Mouse (Mus musculus) heart, embryonic 11.5 days (tissue): ENCODE measurements around the gene Ppp1ca. TPM values are rescaled to one million over a fixed set of nuclear protein-coding genes. Genes with fewer than 3 reads are reported as not detected.
A peak's percentile ranks its signal among the peaks of the same experiment; 100 is the strongest.

Experiments used
- ATAC-seq: fragments of 200-750 bp; cut with Nextera tagmentation; replicated peaks from 2 replicates; pipeline ENCODE4 v1.8.0; 2017; ENCODE audit warnings: moderate library complexity; ENCODE audit not compliant: insufficient number of reproducible peaks, low FRiP score, low TSS enrichment
- H3K27ac ChIP-seq: fragments of 300-500 bp; sonication (generic); 2 replicates; pipeline ENCODE4 v1.5.1; 2014; ENCODE audit warnings: mild to moderate bottlenecking, low read depth, low read length
- H3K27me3 ChIP-seq: fragments of 300-500 bp; sonication (generic); 2 replicates; pipeline ENCODE4 v1.6.1; 2014; ENCODE audit warnings: mild to moderate bottlenecking, low read length, mixed read lengths; ENCODE audit not compliant: control insufficient read depth, insufficient read depth
- H3K36me3 ChIP-seq: fragments of 300-500 bp; sonication (generic); 2 replicates; pipeline ENCODE4 v1.6.1; 2014; ENCODE audit warnings: mild to moderate bottlenecking, low read length, moderate library complexity, mixed read lengths; ENCODE audit not compliant: control insufficient read depth, insufficient read depth
- H3K4me1 ChIP-seq: fragments of 300-500 bp; sonication (generic); 2 replicates; pipeline ENCODE4 v1.6.1; 2014; ENCODE audit warnings: low read length; ENCODE audit not compliant: control insufficient read depth, insufficient read depth
- H3K4me2 ChIP-seq: fragments of 300-500 bp; sonication (generic); 2 replicates; pipeline ENCODE4 v1.6.1; 2014; ENCODE audit warnings: mild to moderate bottlenecking, moderate library complexity
- H3K4me3 ChIP-seq: fragments of 300-500 bp; sonication (generic); 2 replicates; pipeline ENCODE4 v1.5.1; 2014; ENCODE audit warnings: low read depth, low read length
- H3K9ac ChIP-seq: fragments of 300-500 bp; sonication (generic); 2 replicates; pipeline ENCODE4 v1.6.1; 2014; ENCODE audit warnings: mild to moderate bottlenecking, low read depth, low read length, moderate library complexity
- H3K9me3 ChIP-seq: fragments of 300-500 bp; sonication (generic); replicated peaks from 2 replicates; pipeline ENCODE4 v1.6.1; 2016; ENCODE audit warnings: low read length; ENCODE audit not compliant: control insufficient read depth
- WGBS: fragments of 180-500 bp; shearing (Covaris S2); extraction: QIAGEN DNeasy Blood & Tissue Kit; methylation state at CpG from one replicate; pipeline ENCODE4 v1.1.7; 2014; ENCODE audit not compliant: insufficient replicate concordance; 5-methylcytosine and 5-hydroxymethylcytosine counted together
- polyA plus RNA-seq: library from polyadenylated mRNA; unstranded; fragments of >200 nt; fragmentation: Nextera tagmentation; extraction: Ambion mirVana; gene quantifications from 2 replicates; pipeline ENCODE4 v1.2.1, GENCODE M21; 2014

The Ppp1ca gene
- polyA plus RNA-seq, 1 experiment from 2014 or later: 749 TPM

DNA sequence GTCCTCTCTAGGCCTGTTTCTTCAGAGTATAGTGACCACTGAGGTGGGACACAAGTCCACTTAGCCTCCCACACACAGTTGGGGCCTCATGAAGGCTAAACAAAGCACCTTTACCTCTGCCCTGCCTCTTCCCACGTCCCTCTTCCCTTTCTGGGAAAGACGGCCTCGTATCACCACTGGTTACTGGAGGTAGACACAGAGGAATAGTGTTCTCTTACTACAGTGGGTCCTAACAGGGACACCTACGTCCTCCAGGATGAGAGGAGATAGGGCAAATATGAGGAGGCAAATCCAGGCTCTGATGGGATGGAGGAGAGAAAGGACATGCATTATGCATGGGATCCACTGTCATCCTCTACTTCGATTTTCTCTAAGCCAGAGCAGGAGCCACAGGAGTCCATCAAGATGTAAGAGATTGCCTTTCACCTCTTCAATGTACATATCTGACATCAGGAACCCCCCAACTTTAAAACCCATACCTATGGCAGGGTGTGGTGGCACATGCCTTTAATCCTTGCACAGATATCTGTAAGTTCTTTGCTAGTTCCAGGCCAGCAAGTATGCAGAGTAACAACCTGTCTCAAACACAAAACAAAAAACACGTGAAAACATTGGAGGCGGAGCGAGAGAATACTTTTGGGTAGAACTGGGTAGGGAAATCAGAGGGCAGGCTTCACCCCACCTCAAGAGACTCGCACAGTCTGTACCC is 43.9 kb upstream of the Ppp1ca start:
- ATAC-seq: no peak

GRCm38 (mm10) chr19:4148491-4148806 is 43.4 kb upstream of the Ppp1ca start, which contains the start of gene Coro1b:
Coro1b (plus strand) TSS chr19:4148619.
- Histone ChIP-seq H3K27me3 (no peaks in the 10 kb centered on the region), H3K4me1 (peaks cover 7% of the 10 kb centered on the region), H3K36me3 (peaks cover 14% of the 10 kb centered on the region; the same call in 1 of the 2 replicates), H3K27ac (peak within 1 kb of the TSS; percentile 70), H3K4me3 (peak within 1 kb of the TSS; percentile 97), H3K9me3 (no peaks in the 10 kb centered on the region; the same call in 1 of the 2 replicates), H3K4me2 (peak within 1 kb of the TSS; percentile 91), H3K9ac (peak within 1 kb of the TSS; percentile 94)
- peak; percentile 90 for ATAC-seq
- 0% methylated on average over 33 of the region's 33 CpGs for WGBS

More for the DNA sequence above, 43.9 kb upstream of the Ppp1ca start:
- H3K9me3 ChIP-seq: no peaks in the 10 kb centered on the region; the same call in 1 of the 2 replicates
- peaks cover 12% of the 10 kb centered on the region; the same call in 1 of the 2 replicates for H3K36me3 ChIP-seq
- H3K9ac ChIP-seq: peak overlapping the region; percentile 94
- 36% methylated on average over 9 of the region's 9 CpGs for WGBS
- peak overlapping the region; percentile 97 for H3K4me3 ChIP-seq
- peaks cover 7% of the 10 kb centered on the region for H3K4me1 ChIP-seq
- H3K4me2 ChIP-seq: peak overlapping the region; percentile 91
- no peaks in the 10 kb centered on the region for H3K27me3 ChIP-seq
- no peak overlapping the region for H3K27ac ChIP-seq

DNA sequence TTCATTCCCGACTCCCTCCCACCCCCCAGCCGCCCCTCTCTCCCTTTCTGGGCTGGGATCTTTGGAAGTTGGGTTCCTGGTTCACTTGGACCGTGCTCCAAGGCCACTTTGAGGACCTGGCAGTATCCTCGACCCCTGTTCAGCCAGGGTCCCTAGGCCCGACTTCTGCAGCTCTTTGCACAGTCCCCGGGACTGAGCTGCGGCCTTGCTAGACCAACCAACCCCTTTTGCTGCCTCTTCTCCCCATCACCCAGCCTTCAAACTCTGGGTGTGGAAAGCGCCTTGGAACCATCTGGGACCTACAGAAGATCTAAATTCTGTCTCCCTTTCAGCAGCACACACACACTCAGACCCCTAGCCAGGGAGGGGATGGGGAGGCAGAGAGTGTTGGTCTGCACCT is 43.0 kb upstream of the Ppp1ca start:
- H3K27me3 ChIP-seq: no peaks in the 10 kb centered on the region
- peaks cover 15% of the 10 kb centered on the region; the same call in 1 of the 2 replicates for H3K36me3 ChIP-seq
- ATAC-seq: no peak
- WGBS: 3% methylated on average over 8 of the region's 8 CpGs
- H3K27ac ChIP-seq: peak overlapping the region; percentile 70
- H3K4me1 ChIP-seq: peaks cover 7% of the 10 kb centered on the region
- H3K9me3 ChIP-seq: no peaks in the 10 kb centered on the region; the same call in 1 of the 2 replicates
- H3K9ac ChIP-seq: peak overlapping the region; percentile 94
- peak overlapping the region; percentile 91 for H3K4me2 ChIP-seq
- H3K4me3 ChIP-seq: peak overlapping the region; percentile 97

- H3K36me3 ChIP-seq: peaks cover 15% of the 10 kb centered on the region; the same call in 1 of the 2 replicates
- H3K4me2 ChIP-seq: peak overlapping the region; percentile 91
- no peaks in the 10 kb centered on the region; the same call in 1 of the 2 replicates for H3K9me3 ChIP-seq
- WGBS: 82% methylated on average over 11 of the region's 11 CpGs
- peak overlapping the region; percentile 97 for H3K4me3 ChIP-seq
- no peaks in the 10 kb centered on the region for H3K27me3 ChIP-seq
- ATAC-seq: no peak
- H3K9ac ChIP-seq: peak overlapping the region; percentile 94
- H3K4me1 ChIP-seq: peaks cover 7% of the 10 kb centered on the region
- no peak overlapping the region for H3K27ac ChIP-seq
These were observed 42.6 kb upstream of the Ppp1ca start for GRCm38 (mm10) chr19:4149283-4149682.

GRCm38 (mm10) chr19:4149764-4150461 is 42.0 kb upstream of the Ppp1ca start:
- H3K9me3 ChIP-seq: no peaks in the 10 kb centered on the region; the same call in 1 of the 2 replicates
- H3K9ac ChIP-seq: no peak overlapping the region
- H3K4me3 ChIP-seq: no peak overlapping the region; the same call in 1 of the 2 replicates
- H3K4me2 ChIP-seq: no peak overlapping the region
- no peak overlapping the region for H3K27ac ChIP-seq
- WGBS: 91% methylated on average over 17 of the region's 17 CpGs
- H3K27me3 ChIP-seq: no peaks in the 10 kb centered on the region
- no peak for ATAC-seq
- peaks cover 15% of the 10 kb centered on the region; the same call in 1 of the 2 replicates for H3K36me3 ChIP-seq
- peaks cover 7% of the 10 kb centered on the region for H3K4me1 ChIP-seq

DNA sequence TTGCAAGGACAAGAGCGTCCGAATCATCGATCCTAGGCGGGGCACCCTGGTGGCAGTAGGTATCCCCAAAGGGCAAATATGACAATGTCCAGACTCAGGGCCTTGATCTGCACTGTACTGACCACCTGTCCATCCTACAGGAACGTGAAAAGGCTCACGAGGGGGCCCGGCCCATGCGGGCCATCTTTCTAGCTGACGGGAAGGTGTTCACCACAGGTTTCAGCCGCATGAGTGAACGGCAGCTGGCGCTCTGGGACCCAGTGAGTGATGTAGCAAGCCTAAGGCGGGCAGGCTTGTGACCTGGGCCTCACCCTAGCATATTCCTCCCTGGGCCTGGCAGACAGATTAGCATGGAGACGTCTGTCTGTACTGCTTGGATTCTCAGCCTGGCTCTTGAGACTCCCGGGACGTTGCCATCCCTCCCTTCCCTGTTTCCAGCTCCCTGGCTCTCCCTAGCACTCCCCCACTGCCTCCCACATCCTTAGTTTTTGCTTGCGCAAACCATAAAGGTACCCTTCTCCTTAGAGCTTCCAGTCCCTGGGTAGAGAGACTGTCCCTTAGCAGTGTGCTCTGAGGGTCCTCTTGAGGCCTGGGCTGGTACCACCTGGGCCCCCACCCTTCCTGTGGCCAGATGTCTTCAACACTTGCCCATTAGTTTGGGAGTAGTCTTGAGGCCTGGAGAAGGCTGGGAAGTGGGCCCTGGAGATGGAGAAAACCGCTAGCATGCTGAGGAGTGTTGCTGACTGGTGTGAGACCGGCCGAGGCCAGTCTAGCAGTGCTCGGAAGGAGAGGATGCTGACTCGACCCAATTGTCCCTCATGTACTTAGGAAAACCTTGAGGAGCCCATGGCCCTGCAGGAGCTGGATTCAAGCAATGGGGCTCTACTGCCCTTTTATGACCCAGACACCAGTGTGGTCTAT is 41.0 kb upstream of the Ppp1ca start:
- Histone ChIP-seq H3K9me3 (no peaks in the 10 kb centered on the region; the same call in 1 of the 2 replicates), H3K9ac (no peak overlapping the region), H3K27ac (no peak overlapping the region), H3K4me1 (peaks cover 7% of the 10 kb centered on the region), H3K27me3 (no peaks in the 10 kb centered on the region), H3K4me3 (no peak overlapping the region), H3K4me2 (no peak overlapping the region), H3K36me3 (peaks cover 16% of the 10 kb centered on the region; the same call in 1 of the 2 replicates)
- WGBS: 89% methylated on average over 22 of the region's 22 CpGs
- no peak for ATAC-seq

DNA sequence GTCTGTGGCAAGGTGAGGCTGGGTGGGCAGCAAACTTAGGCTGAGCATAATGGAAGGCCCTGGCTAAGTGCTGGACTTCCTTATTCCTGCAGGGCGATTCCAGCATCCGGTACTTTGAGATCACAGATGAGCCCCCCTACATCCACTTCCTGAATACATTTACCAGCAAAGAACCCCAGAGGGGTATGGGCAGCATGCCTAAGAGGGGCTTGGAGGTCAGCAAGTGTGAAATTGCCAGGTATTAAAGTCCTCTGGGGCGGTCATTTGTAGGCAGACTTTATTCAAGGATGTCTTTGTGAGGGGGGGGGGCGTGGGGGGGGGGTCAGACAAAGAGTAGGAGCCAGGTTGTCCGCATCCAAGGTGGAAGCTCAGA is 40.4 kb upstream of the Ppp1ca start:
- Histone ChIP-seq H3K4me3 (no peak overlapping the region), H3K4me1 (peaks cover 7% of the 10 kb centered on the region), H3K9ac (no peak overlapping the region), H3K27ac (no peak overlapping the region), H3K9me3 (no peaks in the 10 kb centered on the region), H3K36me3 (peaks cover 17% of the 10 kb centered on the region; the same call in 1 of the 2 replicates), H3K27me3 (no peaks in the 10 kb centered on the region), H3K4me2 (no peak overlapping the region)
- ATAC-seq: no peak
- WGBS: 70% methylated on average over 5 of the region's 5 CpGs

DNA sequence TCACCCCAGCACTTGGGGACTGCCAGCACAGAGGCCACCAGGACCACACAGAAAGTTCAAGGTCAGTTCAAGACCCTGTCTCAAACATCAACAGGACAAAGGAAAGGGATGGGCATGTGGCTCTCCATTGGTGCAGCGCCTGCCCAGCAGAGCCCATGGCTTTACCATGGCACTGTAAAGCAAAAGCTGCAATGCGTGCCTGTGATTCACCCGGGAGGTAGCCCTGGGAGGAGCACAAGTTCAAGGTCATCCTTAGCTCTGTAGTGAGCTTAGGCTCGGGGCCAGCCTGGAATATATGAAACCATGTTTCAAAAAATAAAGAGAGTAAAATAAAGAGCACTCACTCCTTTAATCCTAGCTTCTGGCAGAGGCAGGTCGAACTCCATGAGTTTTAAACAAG is 40.0 kb upstream of the Ppp1ca start:
- 85% methylated on average over 5 of the region's 5 CpGs for WGBS
- no peak overlapping the region for H3K9ac ChIP-seq

More for the DNA sequence above, 40.0 kb upstream of the Ppp1ca start:
- Histone ChIP-seq H3K36me3 (peaks cover 17% of the 10 kb centered on the region; the same call in 1 of the 2 replicates), H3K27me3 (no peaks in the 10 kb centered on the region), H3K4me3 (no peak overlapping the region), H3K4me2 (no peak overlapping the region), H3K27ac (no peak overlapping the region), H3K4me1 (peaks cover 7% of the 10 kb centered on the region), H3K9me3 (no peaks in the 10 kb centered on the region)
- ATAC-seq: no peak
